Mouse (Mus musculus) embryonic facial prominence, embryonic 14.5 days (tissue): ENCODE data around the gene Dus2. TPM values are rescaled to one million over a fixed set of nuclear protein-coding genes. Genes with fewer than 3 reads are reported as not detected.

Experiments
- ATAC-seq: fragments of 200-750 bp; cut with Nextera tagmentation; 2 replicates; pipeline ENCODE4 v1.8.0; 2017; ENCODE audit warnings: low read depth, moderate number of reproducible peaks, moderate TSS enrichment
- DNase-seq: peaks from one replicate; pipeline ENCODE4 v3.0.0-alpha.2; 2015; ENCODE audit warnings: low spot score
- H3K27ac ChIP-seq: fragments of 300-500 bp; sonication (generic); replicated peaks from 2 replicates; pipeline ENCODE4 v1.5.1; 2014; ENCODE audit warnings: low read depth, mild to moderate bottlenecking, low read length, moderate library complexity
- H3K27me3 ChIP-seq: fragments of 300-500 bp; sonication (generic); replicated peaks from 2 replicates; pipeline ENCODE4 v1.6.1; 2014; ENCODE audit warnings: low read length; ENCODE audit not compliant: control insufficient read depth, insufficient read depth
- H3K36me3 ChIP-seq: fragments of 300-500 bp; sonication (generic); 2 replicates; pipeline ENCODE4 v1.6.1; 2014; ENCODE audit warnings: low read length, mixed read lengths; ENCODE audit not compliant: control insufficient read depth, insufficient read depth
- H3K4me1 ChIP-seq: fragments of 300-500 bp; sonication (generic); 2 replicates; pipeline ENCODE4 v1.6.1; 2014; ENCODE audit warnings: antibody characterized with exemption, low read length; ENCODE audit not compliant: control insufficient read depth, insufficient read depth
- H3K4me2 ChIP-seq: fragments of 300-500 bp; sonication (generic); 2 replicates; pipeline ENCODE4 v1.6.1; 2014; ENCODE audit warnings: low read depth, mild to moderate bottlenecking, low read length, moderate library complexity, mixed read lengths
- H3K4me3 ChIP-seq: fragments of 300-500 bp; sonication (generic); 2 replicates; pipeline ENCODE4 v1.5.1; 2014; ENCODE audit warnings: low read depth, mild to moderate bottlenecking, low read length
- H3K9ac ChIP-seq: fragments of 300-500 bp; sonication (generic); 2 replicates; pipeline ENCODE4 v1.6.1; 2014; ENCODE audit warnings: low read depth, mild to moderate bottlenecking, low read length, moderate library complexity, mixed read lengths
- H3K9me3 ChIP-seq: fragments of 300-500 bp; sonication (generic); 2 replicates; pipeline ENCODE4 v1.6.1; 2016; ENCODE audit warnings: low read length; ENCODE audit not compliant: control insufficient read depth
- WGBS: fragments of 180-500 bp; shearing (Covaris S2); extraction: QIAGEN DNeasy Blood & Tissue Kit; methylation state at CpG from one replicate; pipeline ENCODE4 v1.1.7; 2014; 5-methylcytosine and 5-hydroxymethylcytosine counted together
- polyA plus RNA-seq: library from polyadenylated mRNA; unstranded; fragments of >200 nt; fragmentation: Nextera tagmentation; extraction: Ambion mirVana; gene quantifications from 2 replicates; pipeline ENCODE4 v1.2.1, GENCODE M21; 2014

Gene Dus2
- polyA plus RNA-seq, 1 experiment from 2014 or later: 16.0 TPM

DNA sequence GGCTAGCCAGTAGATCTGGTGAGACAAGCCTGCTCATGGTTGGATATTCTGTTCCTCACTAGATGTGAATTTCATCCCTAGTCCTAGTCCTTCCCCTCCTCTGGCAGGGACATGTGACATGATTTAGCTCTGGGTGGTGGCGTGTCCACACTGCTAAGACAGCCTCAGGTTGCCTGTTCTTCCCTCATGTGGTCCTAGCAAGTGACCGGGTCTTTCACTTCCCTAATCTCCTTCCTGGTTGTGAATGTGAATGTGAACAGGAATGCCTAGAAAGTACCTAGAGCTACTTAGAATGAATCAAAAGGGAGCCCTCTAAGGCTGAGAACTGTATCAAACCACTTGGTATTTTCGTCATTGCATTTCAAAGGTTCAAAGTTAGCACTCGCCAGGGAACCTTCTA lies 48.5 kb downstream of the Dus2 start:
- Histone ChIP-seq H3K4me3 (no peak overlapping the region), H3K9ac (no peak overlapping the region), H3K27me3 (no peaks in the 10 kb centered on the region), H3K36me3 (peaks cover 8% of the 10 kb centered on the region), H3K4me1 (no peaks in the 10 kb centered on the region), H3K27ac (no peak overlapping the region), H3K4me2 (no peak overlapping the region), H3K9me3 (no peaks in the 10 kb centered on the region)
- DNase-seq (no peak), ATAC-seq (no peak)
- WGBS: 89% methylated on average over 4 of the region's 4 CpGs

- Histone ChIP-seq H3K4me1 (no peaks in the 10 kb centered on the region), H3K4me2 (no peak overlapping the region), H3K27me3 (no peaks in the 10 kb centered on the region), H3K9me3 (no peaks in the 10 kb centered on the region), H3K4me3 (no peak overlapping the region), H3K9ac (no peak overlapping the region), H3K36me3 (peaks cover 14% of the 10 kb centered on the region), H3K27ac (no peak overlapping the region)
- ATAC-seq (no peak), DNase-seq (no peak)
- 72% methylated on average over 4 of the region's 4 CpGs for WGBS
These were observed 49.1 kb downstream of the Dus2 start for GRCm38 (mm10) chr8:106040218-106040617.

GRCm38 (mm10) chr8:106043055-106043454 lies 51.9 kb downstream of the Dus2 start:
- Histone ChIP-seq H3K4me1 (no peaks in the 10 kb centered on the region), H3K4me3 (no peak overlapping the region), H3K27ac (no peak overlapping the region), H3K9me3 (no peaks in the 10 kb centered on the region), H3K9ac (no peak overlapping the region), H3K27me3 (no peaks in the 10 kb centered on the region), H3K36me3 (peaks cover 17% of the 10 kb centered on the region), H3K4me2 (no peak overlapping the region)
- DNase-seq (peak; percentile 55), ATAC-seq (peak; percentile 53; the same call in 1 of the 2 replicates)
- 72% methylated on average over 2 of the region's 2 CpGs for WGBS

GRCm38 (mm10) chr8:106044151-106044550 lies 53.0 kb downstream of the Dus2 start:
- Histone ChIP-seq H3K9me3 (no peaks in the 10 kb centered on the region), H3K27me3 (no peaks in the 10 kb centered on the region), H3K9ac (no peak overlapping the region), H3K4me3 (no peak overlapping the region), H3K36me3 (peaks cover 17% of the 10 kb centered on the region), H3K4me2 (no peak overlapping the region), H3K27ac (no peak overlapping the region), H3K4me1 (no peaks in the 10 kb centered on the region)
- WGBS: 78% methylated on average over 3 of the region's 3 CpGs
- ATAC-seq (peak; percentile 81), DNase-seq (peak; percentile 64)

DNA sequence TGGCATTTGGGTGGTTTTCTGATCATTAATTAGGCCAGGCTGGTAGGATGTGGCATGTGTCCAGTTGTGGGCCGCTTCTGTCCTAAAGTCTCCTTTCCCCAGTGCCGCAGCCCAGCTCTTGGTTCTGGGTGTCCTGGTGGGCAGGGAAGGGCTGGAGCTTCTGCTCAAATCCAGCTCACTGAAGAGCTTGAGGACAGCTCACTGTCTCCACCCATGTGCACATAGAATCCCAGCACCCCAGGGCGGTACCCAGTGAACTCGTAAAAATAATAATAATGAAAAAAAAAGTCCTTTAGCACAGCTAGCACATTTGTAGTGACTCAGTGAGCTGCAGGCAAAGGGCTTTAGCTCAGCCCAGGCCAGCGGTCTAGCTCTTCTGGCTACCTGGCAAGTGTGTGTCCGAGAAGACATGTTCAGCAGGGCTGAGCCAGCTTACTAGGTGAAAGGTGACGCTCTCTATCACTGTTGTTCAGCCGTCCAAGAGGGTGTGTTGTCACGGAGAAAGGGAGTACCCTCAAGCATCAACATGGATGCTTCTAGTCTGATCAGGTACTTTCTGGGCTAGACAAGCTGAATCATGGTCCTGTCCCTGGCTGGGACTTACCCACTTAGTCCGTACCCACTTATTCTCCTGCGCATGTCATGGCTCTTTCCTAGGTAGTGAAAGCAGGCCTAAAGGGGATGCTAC lies 55.9 kb downstream of the Dus2 start:
- DNase-seq (no peak), ATAC-seq (no peak)
- H3K9ac ChIP-seq: no peak overlapping the region
- no peaks in the 10 kb centered on the region for H3K9me3 ChIP-seq
- 91% methylated on average over 11 of the region's 11 CpGs for WGBS
- H3K27me3 ChIP-seq: no peaks in the 10 kb centered on the region
- no peaks in the 10 kb centered on the region for H3K4me1 ChIP-seq
- H3K36me3 ChIP-seq: peaks cover 28% of the 10 kb centered on the region; the same call in 1 of the 2 replicates
- H3K4me2 ChIP-seq: no peak overlapping the region
- no peak overlapping the region for H3K4me3 ChIP-seq
- no peak overlapping the region for H3K27ac ChIP-seq

DNA sequence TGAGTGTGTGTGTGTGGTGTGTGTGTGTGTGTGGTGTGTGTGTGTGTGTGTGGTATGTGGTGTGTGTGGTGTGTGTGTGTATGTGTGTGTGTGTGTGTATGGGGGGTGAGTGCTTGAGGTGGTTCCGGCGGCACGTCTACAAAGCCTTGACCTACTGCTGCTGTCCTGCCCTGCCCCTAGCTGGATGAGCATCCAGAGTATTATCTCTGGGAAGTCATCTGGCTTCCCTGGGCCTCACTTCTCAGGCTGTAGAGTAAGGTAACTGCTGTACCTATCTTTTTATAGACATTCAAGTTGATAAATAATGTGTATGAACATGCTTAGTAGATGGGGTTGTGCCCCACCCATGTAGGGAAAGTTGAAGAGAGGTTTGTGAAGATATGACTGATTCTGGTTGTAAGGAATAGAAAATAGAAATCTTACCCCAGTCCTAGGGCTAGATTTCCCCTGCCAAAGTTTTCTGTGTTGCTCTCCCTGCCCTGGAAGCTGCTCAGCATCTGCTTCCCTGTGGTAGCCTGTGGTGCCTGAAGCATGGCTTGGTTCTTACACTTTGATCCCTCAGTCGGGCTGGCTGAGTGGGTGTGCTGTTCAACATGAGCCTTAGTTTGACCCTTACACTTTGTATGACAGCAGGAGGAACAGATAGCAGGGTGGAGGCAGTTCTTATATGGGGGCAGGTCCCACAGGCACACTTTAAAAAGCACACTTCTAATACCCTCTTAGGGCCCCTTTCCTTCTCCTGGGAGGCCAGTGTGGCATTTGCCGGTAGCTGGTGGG lies 56.9 kb downstream of the Dus2 start:
- no peak overlapping the region for H3K9ac ChIP-seq
- ATAC-seq (no peak), DNase-seq (no peak)
- H3K4me1 ChIP-seq: no peaks in the 10 kb centered on the region
- no peaks in the 10 kb centered on the region for H3K9me3 ChIP-seq
- no peak overlapping the region for H3K4me2 ChIP-seq
- WGBS: 84% methylated on average over 5 of the region's 5 CpGs
- H3K27ac ChIP-seq: no peak overlapping the region
- no peak overlapping the region for H3K4me3 ChIP-seq
- H3K27me3 ChIP-seq: no peaks in the 10 kb centered on the region
- peaks cover 35% of the 10 kb centered on the region; the same call in 1 of the 2 replicates for H3K36me3 ChIP-seq

GRCm38 (mm10) chr8:106049840-106050239 lies 58.7 kb downstream of the Dus2 start:
- Histone ChIP-seq H3K4me3 (no peak overlapping the region), H3K9me3 (no peaks in the 10 kb centered on the region), H3K4me1 (no peaks in the 10 kb centered on the region), H3K4me2 (no peak overlapping the region), H3K27ac (no peak overlapping the region), H3K36me3 (peaks cover 41% of the 10 kb centered on the region), H3K27me3 (no peaks in the 10 kb centered on the region), H3K9ac (no peak overlapping the region)
- DNase-seq (no peak), ATAC-seq (no peak)
- WGBS: 89% methylated on average over 6 of the region's 6 CpGs

- no peak overlapping the region for H3K4me2 ChIP-seq
- no peaks in the 10 kb centered on the region for H3K9me3 ChIP-seq
- H3K36me3 ChIP-seq: peaks cover 35% of the 10 kb centered on the region
- WGBS: 88% methylated on average over 3 of the region's 3 CpGs
- ATAC-seq: no peak
- no peak for DNase-seq
- no peak overlapping the region for H3K27ac ChIP-seq
- H3K4me1 ChIP-seq: no peaks in the 10 kb centered on the region
- no peaks in the 10 kb centered on the region for H3K27me3 ChIP-seq
- H3K4me3 ChIP-seq: no peak overlapping the region
- H3K9ac ChIP-seq: no peak overlapping the region
These were observed 59.9 kb downstream of the Dus2 start for GRCm38 (mm10) chr8:106051068-106051467.
